8 mouse cellular contexts compared by ENCODE assay signal in the genomic region with DNA sequence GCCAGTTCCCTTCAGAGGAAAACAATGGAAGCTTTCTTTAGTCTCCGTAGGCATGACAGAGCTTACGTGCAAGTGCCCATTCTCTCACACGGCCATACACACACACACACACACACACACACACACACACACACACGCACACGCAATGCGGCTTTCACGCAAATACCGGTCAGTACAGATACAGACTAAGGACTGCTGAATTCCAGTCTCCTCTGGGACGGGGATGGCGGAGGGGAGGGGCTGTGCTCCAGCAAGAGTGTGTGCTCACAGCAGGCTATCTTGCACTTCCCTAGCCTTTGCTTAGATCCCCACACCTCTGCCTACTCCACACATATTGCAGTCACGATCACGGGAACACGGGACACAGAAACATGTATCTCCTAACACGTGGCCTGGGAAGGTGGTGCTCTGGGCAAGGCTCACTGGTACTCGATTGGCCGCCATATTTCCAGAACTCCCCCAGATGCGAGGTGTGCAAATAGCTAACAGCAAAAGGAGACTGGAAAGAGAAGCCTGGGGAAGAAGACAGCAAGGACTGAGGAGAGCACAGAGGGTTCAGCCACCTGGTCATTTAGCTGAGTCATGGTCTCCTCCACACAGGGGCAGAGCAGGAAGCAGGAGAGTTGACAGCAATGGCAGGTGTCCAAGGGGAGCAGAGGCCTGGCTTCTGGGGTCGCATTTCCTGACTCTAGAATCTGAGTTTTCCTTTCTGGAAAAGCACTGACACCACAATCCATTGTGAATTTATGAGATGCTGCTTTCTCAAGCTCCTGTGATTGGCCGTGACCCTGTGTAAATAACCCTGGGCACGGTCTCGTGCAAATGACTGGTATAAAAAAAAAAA. TPM values are rescaled to one million over a fixed set of nuclear protein-coding genes. Genes with fewer than 3 reads are reported as not detected.
DNase-seq lines count a peak whose midpoint lies in the region; ATAC-seq lines count a peak whose summit lies in the region.

No protein-coding gene starts in this region.

- H3K4me2 ChIP-seq in midbrain, embryonic 15.5 days: no peak overlapping the region
- no peak overlapping the region for H3K4me2 ChIP-seq in heart, embryonic 12.5 days

- WGBS in midbrain, embryonic 10.5 days: 79% methylated on average over 21 of the region's 21 CpGs
- WGBS in midbrain, embryonic 15.5 days: 72% methylated on average over 21 of the region's 21 CpGs
- WGBS in heart, embryonic 12.5 days: 71% methylated on average over 21 of the region's 21 CpGs
- WGBS in limb, embryonic 10.5 days: 86% methylated on average over 21 of the region's 21 CpGs

- ATAC-seq in midbrain, embryonic 15.5 days (replicated peaks): no peak
- ATAC-seq in heart, embryonic 12.5 days (ENCODE audit: insufficient number of reproducible peaks, low FRiP score): peak; percentile 82

- H3K4me1 ChIP-seq in midbrain, embryonic 10.5 days: peaks cover 41% of the 10 kb centered on the region
- H3K4me1 ChIP-seq in midbrain, embryonic 15.5 days: peaks cover 12% of the 10 kb centered on the region; the same call in 1 of the 2 replicates
- H3K4me1 ChIP-seq in heart, embryonic 12.5 days (replicated peaks): peaks cover 46% of the 10 kb centered on the region
- H3K4me1 ChIP-seq in limb, embryonic 10.5 days: peaks cover 30% of the 10 kb centered on the region

- no peaks in the 10 kb centered on the region for H3K9me3 ChIP-seq in midbrain, embryonic 10.5 days (replicated peaks)
- no peaks in the 10 kb centered on the region for H3K9me3 ChIP-seq in midbrain, embryonic 15.5 days
- no peaks in the 10 kb centered on the region for H3K9me3 ChIP-seq in heart, embryonic 12.5 days (replicated peaks)
- no peaks in the 10 kb centered on the region for H3K9me3 ChIP-seq in limb, embryonic 10.5 days (replicated peaks)

- no peak overlapping the region for H3K4me3 ChIP-seq in midbrain, embryonic 10.5 days
- no peak overlapping the region for H3K4me3 ChIP-seq in midbrain, embryonic 15.5 days
- H3K4me3 ChIP-seq in heart, embryonic 12.5 days: no peak overlapping the region
- no peak overlapping the region for H3K4me3 ChIP-seq in limb, embryonic 10.5 days

- H3K36me3 ChIP-seq in midbrain, embryonic 10.5 days: no peaks in the 10 kb centered on the region
- H3K36me3 ChIP-seq in midbrain, embryonic 15.5 days (replicated peaks): no peaks in the 10 kb centered on the region
- H3K36me3 ChIP-seq in heart, embryonic 12.5 days: no peaks in the 10 kb centered on the region
- peaks cover 4% of the 10 kb centered on the region; the same call in 1 of the 2 replicates for H3K36me3 ChIP-seq in limb, embryonic 10.5 days

- H3K9ac ChIP-seq in midbrain, embryonic 15.5 days: no peak overlapping the region
- no peak overlapping the region for H3K9ac ChIP-seq in heart, embryonic 12.5 days

- peak overlapping the region; percentile 63; the same call in 1 of the 2 replicates for H3K27ac ChIP-seq in midbrain, embryonic 10.5 days (replicated peaks)
- H3K27ac ChIP-seq in midbrain, embryonic 15.5 days: no peak overlapping the region
- peak overlapping the region; percentile 51; the same call in 1 of the 2 replicates for H3K27ac ChIP-seq in heart, embryonic 12.5 days (ENCODE audit: poor library complexity, severe bottlenecking)
- peak overlapping the region; percentile 61 for H3K27ac ChIP-seq in limb, embryonic 10.5 days

- DNase-seq in midbrain, embryonic 10.5 days (ENCODE audit: low spot score): no peak
- no peak for DNase-seq in limb, embryonic 10.5 days (ENCODE audit: low spot score)
- peak; percentile 60 for DNase-seq in yolk sac, embryonic 10.5 days (ENCODE audit: low spot score)
- DNase-seq in B cell, adult 2 months: no peak
- no peak for DNase-seq in ovary, adult 18-20 months (ENCODE audit: low spot score)
- DNase-seq in cerebellum, adult 8-10 months: no peak

- H3K27me3 ChIP-seq in midbrain, embryonic 10.5 days (ENCODE audit: low read depth, poor library complexity, severe bottlenecking): no peaks in the 10 kb centered on the region
- H3K27me3 ChIP-seq in midbrain, embryonic 15.5 days (replicated peaks): no peaks in the 10 kb centered on the region
- H3K27me3 ChIP-seq in heart, embryonic 12.5 days (replicated peaks): no peaks in the 10 kb centered on the region
- H3K27me3 ChIP-seq in limb, embryonic 10.5 days (ENCODE audit: low read depth, poor library complexity, severe bottlenecking): no peaks in the 10 kb centered on the region

RNA-seq across cellular contexts. Expression of a gene that starts 56.3 kb away (rescaled TPM):
- polyA plus RNA-seq in midbrain, embryonic 10.5 days (2016; fragmentation: Nextera tagmentation; extraction: Ambion mirVana): 33.4 and 33.6 TPM in 2 replicates
- 22.7 and 25.3 TPM in 2 replicates for polyA plus RNA-seq in midbrain, embryonic 15.5 days (2015; fragmentation: Nextera tagmentation; extraction: Ambion mirVana)
- 27.0 and 27.4 TPM in 2 replicates for polyA plus RNA-seq in heart, embryonic 12.5 days (2016; fragmentation: Nextera tagmentation; extraction: Ambion mirVana)
- 53.3 and 53.6 TPM in 2 replicates for polyA plus RNA-seq in limb, embryonic 10.5 days (2016; fragmentation: Nextera tagmentation; extraction: Ambion mirVana)
